Mouse (Mus musculus) brain, embryonic 14.5 days (tissue): ENCODE measurements at regions not wholly inside any gene's neighbourhood (a gene's known extent, or its start where the extent isn't known, plus 50 kb on each side); places are given as distances from the start of the nearest gene placed in this dataset.

Experiments used
- CTCF ChIP-seq: fragments of 200-500 bp; IDR thresholded peaks from 2 replicates; pipeline ENCODE4 v1.5.1; 2012; ENCODE audit warnings: inconsistent platforms, mild to moderate bottlenecking, moderate library complexity, borderline replicate concordance; ENCODE audit not compliant: insufficient read depth, insufficient read length; ENCODE audit errors: extremely low read depth
- POLR2A ChIP-seq: fragments of 200-500 bp; IDR thresholded peaks from 2 replicates; pipeline ENCODE4 v1.6.1; 2012; ENCODE audit warnings: mild to moderate bottlenecking, inconsistent platforms, borderline replicate concordance; ENCODE audit not compliant: poor library complexity, insufficient read depth, insufficient read length, severe bottlenecking; ENCODE audit errors: extremely low read depth

GRCm38 (mm10) chr4:73335218-73336104 is 69.4 kb downstream of the Gm11487 start:
- no peak for TF ChIP-seq POLR2A
- TF ChIP-seq CTCF, result no peak
